Mouse (Mus musculus): ENCODE results near the gene Celsr2. TPM values are rescaled to one million over a fixed set of nuclear protein-coding genes. Genes with fewer than 3 reads are reported as not detected.

Celsr2 gene
- polyA plus RNA-seq, 1 experiment, result 1.5 TPM

- TF ChIP-seq CTCF (IDR thresholded peaks at IDR 0.05; ENCODE audit: control insufficient read depth, insufficient read depth, low read length) (no peak), POLR2A (IDR thresholded peaks at IDR 0.05; ENCODE audit: borderline replicate concordance, control insufficient read depth, low read depth, low read length) (no peak)
- no peak overlapping the region for H3K27ac ChIP-seq (ENCODE audit: control insufficient read depth, insufficient read depth, low read depth, low read length, poor library complexity)
- WGBS, result 73% methylated on average over 8 of the region's 8 CpGs
Measured at GRCm38 (mm10) chr3:108409656-108410358, 5.5 kb downstream of the Celsr2 start.

DNA sequence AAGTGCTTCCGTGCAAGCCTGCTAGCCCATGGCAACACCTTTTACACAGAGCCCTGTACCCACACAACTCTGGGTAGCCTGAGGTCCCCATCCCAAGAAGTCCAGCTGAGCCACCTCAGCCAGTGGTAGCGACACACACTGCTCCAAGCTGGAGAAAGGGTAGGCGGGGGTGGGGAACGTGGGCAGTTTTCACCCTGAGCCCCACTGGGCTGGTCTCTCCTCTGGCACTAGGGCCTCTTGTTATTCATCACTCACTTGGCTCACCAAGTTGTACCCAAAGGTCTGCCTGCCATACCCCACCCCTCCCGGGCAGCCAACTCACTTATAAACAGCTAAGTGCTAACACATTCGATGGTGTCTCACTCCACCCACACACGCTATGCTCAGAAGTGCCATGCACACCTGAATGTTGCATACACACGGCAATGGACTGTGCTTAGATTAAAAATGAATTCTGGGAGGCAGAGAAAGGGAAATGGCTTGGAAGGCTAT, 6.8 kb downstream of the Celsr2 start:
- Histone ChIP-seq H3K4me3 (replicated peaks; ENCODE audit: control insufficient read depth, low read depth, low read length) (no peak overlapping the region), H3K27ac (ENCODE audit: control insufficient read depth, insufficient read depth, low read depth, low read length, poor library complexity) (no peak overlapping the region), H3K4me1 (ENCODE audit: control insufficient read depth, insufficient read depth, low read length) (no peaks in the 10 kb centered on the region)
- WGBS, result 85% methylated on average over 8 of the region's 8 CpGs
- TF ChIP-seq POLR2A (IDR thresholded peaks at IDR 0.05; ENCODE audit: borderline replicate concordance, control insufficient read depth, low read depth, low read length), result no peak

More at GRCm38 (mm10) chr3:108409656-108410358, 5.5 kb downstream of the Celsr2 start:
- no peak overlapping the region for H3K4me3 ChIP-seq (replicated peaks; ENCODE audit: control insufficient read depth, low read depth, low read length)
- H3K4me1 ChIP-seq (ENCODE audit: control insufficient read depth, insufficient read depth, low read length), result no peaks in the 10 kb centered on the region

DNA sequence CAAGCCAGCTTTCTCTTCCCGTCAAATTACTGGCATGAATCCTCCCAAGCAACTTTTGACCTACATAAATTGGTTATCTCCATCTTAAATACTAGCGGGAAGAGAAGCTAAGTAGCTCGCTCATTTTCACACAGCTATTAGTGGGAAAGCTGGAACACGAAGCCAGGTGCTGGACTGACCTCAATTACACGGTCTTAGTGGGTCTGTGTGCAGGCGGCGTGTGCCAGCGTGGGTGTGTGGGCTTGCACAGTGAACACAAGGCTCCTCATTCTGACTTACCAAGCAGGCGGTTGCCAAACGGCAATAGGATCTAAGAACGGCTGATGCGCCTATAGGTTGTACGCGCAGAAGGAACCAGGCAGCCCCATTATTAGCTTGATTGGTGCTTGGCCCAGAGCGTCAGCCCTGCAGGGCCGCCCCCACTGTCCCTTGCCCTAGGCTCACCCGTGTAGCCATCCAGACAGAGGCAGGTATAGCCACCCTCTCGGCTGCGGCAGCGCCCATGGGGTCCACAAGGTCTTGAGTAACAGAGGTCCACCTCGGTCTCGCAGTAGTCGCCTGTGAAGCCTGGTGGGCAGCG, 9.0 kb downstream of the Celsr2 start:
- no peak overlapping the region for H3K27ac ChIP-seq (ENCODE audit: control insufficient read depth, insufficient read depth, low read depth, low read length, poor library complexity)
- no peak for TF ChIP-seq CTCF (IDR thresholded peaks at IDR 0.05; ENCODE audit: control insufficient read depth, insufficient read depth, low read length)
- no peak for TF ChIP-seq POLR2A (IDR thresholded peaks at IDR 0.05; ENCODE audit: borderline replicate concordance, control insufficient read depth, low read depth, low read length)
- H3K4me3 ChIP-seq (replicated peaks; ENCODE audit: control insufficient read depth, low read depth, low read length), result no peak overlapping the region
- H3K4me1 ChIP-seq (ENCODE audit: control insufficient read depth, insufficient read depth, low read length), result no peaks in the 10 kb centered on the region
- 92% methylated on average over 24 of the region's 24 CpGs for WGBS

GRCm38 (mm10) chr3:108405536-108406305, 9.6 kb downstream of the Celsr2 start:
- WGBS, result 71% methylated on average over 14 of the region's 14 CpGs
- no peaks in the 10 kb centered on the region for H3K4me1 ChIP-seq (ENCODE audit: control insufficient read depth, insufficient read depth, low read length)
- no peak for TF ChIP-seq CTCF (IDR thresholded peaks at IDR 0.05; ENCODE audit: control insufficient read depth, insufficient read depth, low read length)
- TF ChIP-seq POLR2A (IDR thresholded peaks at IDR 0.05; ENCODE audit: borderline replicate concordance, control insufficient read depth, low read depth, low read length), result no peak
- no peak overlapping the region for H3K27ac ChIP-seq (ENCODE audit: control insufficient read depth, insufficient read depth, low read depth, low read length, poor library complexity)
- no peak overlapping the region for H3K4me3 ChIP-seq (replicated peaks; ENCODE audit: control insufficient read depth, low read depth, low read length)

- WGBS, result 94% methylated on average over 15 of the region's 15 CpGs
- H3K4me3 ChIP-seq (replicated peaks; ENCODE audit: control insufficient read depth, low read depth, low read length), result no peak overlapping the region
- no peaks in the 10 kb centered on the region for H3K4me1 ChIP-seq (ENCODE audit: control insufficient read depth, insufficient read depth, low read length)
- no peak for TF ChIP-seq CTCF (IDR thresholded peaks at IDR 0.05; ENCODE audit: control insufficient read depth, insufficient read depth, low read length)
- no peak for TF ChIP-seq POLR2A (IDR thresholded peaks at IDR 0.05; ENCODE audit: borderline replicate concordance, control insufficient read depth, low read depth, low read length)
- H3K27ac ChIP-seq (ENCODE audit: control insufficient read depth, insufficient read depth, low read depth, low read length, poor library complexity), result no peak overlapping the region
Measured at GRCm38 (mm10) chr3:108402528-108402920, 12.8 kb downstream of the Celsr2 start.

- TF ChIP-seq CTCF (IDR thresholded peaks at IDR 0.05; ENCODE audit: control insufficient read depth, insufficient read depth, low read length) (peak; percentile 95), POLR2A (IDR thresholded peaks at IDR 0.05; ENCODE audit: borderline replicate concordance, control insufficient read depth, low read depth, low read length) (no peak; the same call in 1 of the 2 replicates)
- Histone ChIP-seq H3K4me1 (ENCODE audit: control insufficient read depth, insufficient read depth, low read length) (no peaks in the 10 kb centered on the region), H3K4me3 (replicated peaks; ENCODE audit: control insufficient read depth, low read depth, low read length) (no peak overlapping the region), H3K27ac (ENCODE audit: control insufficient read depth, insufficient read depth, low read depth, low read length, poor library complexity) (no peak overlapping the region)
- WGBS, result 32% methylated on average over 22 of the region's 22 CpGs
Measured at GRCm38 (mm10) chr3:108401692-108402527, 13.4 kb downstream of the Celsr2 start.

- no peak overlapping the region for H3K27ac ChIP-seq (ENCODE audit: control insufficient read depth, insufficient read depth, low read depth, low read length, poor library complexity)
- H3K4me3 ChIP-seq (replicated peaks; ENCODE audit: control insufficient read depth, low read depth, low read length), result no peak overlapping the region
- H3K4me1 ChIP-seq (ENCODE audit: control insufficient read depth, insufficient read depth, low read length), result no peaks in the 10 kb centered on the region
- 78% methylated on average over 5 of the region's 5 CpGs for WGBS
- TF ChIP-seq CTCF (IDR thresholded peaks at IDR 0.05; ENCODE audit: control insufficient read depth, insufficient read depth, low read length), result no peak
- TF ChIP-seq POLR2A (IDR thresholded peaks at IDR 0.05; ENCODE audit: borderline replicate concordance, control insufficient read depth, low read depth, low read length), result no peak
Measured at GRCm38 (mm10) chr3:108400442-108400841, 14.9 kb downstream of the Celsr2 start.
